Mouse (Mus musculus) olfactory bulb, adult 2 months (tissue): Measurements from ENCODE around the gene Pigm.

ENCODE experiments used
- CTCF ChIP-seq: fragments of 200-500 bp; IDR thresholded peaks from 2 replicates; pipeline ENCODE4 v1.5.1; 2012; ENCODE audit warnings: low read depth, mild to moderate bottlenecking, low read length, moderate library complexity; ENCODE audit not compliant: insufficient read depth
- POLR2A ChIP-seq: fragments of 200-500 bp; IDR thresholded peaks from 2 replicates; pipeline ENCODE4 v1.6.1; 2012; ENCODE audit warnings: mild to moderate bottlenecking, low read depth, low read length, moderate library complexity; ENCODE audit not compliant: insufficient read depth

- no peak for TF ChIP-seq POLR2A
- TF ChIP-seq CTCF, result no peak
Measured at GRCm38 (mm10) chr1:172376758-172377458, 562 bp downstream of the Pigm start.
